Mouse (Mus musculus) adrenal gland, postnatal 0 days (tissue): ENCODE data around the gene Polr1e. TPM values are rescaled to one million over a fixed set of nuclear protein-coding genes. Genes with fewer than 3 reads are reported as not detected.

Source experiments
- polyA plus RNA-seq: library from polyadenylated mRNA; unstranded; fragments of >200 nt; fragmentation: Nextera tagmentation; extraction: Ambion mirVana; gene quantifications from 2 replicates; pipeline ENCODE4 v1.2.1, GENCODE M21; 2015

Gene Polr1e
- polyA plus RNA-seq: 19.3 and 21.7 TPM in 2 replicates

DNA sequence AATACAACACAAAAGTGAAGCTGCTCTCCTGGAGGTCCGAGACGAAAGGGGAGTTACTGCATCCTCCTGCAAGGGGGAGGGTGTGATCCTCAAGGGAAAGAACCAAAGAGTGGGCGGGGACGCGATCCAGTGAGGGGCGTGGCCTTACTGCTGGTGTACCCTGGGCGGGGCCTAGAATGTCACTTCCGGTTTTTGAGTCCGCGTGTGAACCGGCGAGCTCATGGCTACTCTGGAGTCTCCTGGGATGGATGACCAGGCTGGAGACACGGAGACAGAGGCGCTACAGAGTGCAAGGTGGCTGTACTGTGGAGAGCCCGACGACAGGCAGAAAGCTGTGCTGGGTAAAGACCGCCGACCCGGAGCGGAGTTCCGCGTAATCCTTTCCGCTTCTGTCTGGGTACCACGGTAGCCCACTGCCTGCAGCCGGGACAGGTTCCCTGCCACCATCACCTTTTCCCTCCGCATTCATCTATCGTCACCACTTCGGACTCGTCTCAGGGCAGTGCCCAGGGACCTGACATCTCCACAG is at the start of gene Polr1e:
Polr1e (plus strand) TSS at position 132 of the 529 bp plus-strand sequence.

DNA sequence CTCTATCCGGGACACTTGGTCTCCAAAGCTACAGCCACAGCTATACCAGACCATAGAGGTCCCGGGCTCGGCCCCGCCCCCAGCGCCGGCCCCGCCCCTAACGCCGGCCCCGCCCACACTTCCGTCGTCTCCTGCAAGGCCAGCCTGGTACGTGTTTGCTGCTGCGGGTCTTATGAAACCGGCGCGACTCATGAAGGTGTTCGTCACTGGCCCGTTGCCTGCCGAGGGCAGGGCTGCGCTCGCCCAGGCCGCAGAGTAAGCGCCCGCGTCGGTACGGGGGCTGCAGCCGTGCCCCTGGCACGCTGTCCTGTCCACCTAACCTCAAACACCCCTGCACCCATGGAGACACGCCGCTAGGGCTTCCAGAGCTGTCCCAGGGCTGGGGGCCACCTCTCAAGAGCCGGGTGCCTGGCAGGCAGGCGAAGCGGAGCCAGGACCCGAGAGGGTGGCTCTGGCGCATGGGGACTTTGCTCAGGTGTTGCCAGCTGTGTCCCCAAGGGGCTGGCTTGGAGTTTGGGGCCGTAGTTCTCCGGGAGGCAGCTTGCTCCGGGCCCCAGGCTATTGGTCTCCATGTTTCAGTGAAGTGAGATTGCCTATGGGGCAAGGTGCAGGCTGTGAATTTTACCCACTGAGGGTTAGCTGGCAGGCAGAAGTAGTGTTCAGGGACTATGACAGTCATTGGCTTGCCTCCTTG is 37.0 kb upstream of the Polr1e start, which contains the start of gene Grhpr:
Grhpr (plus strand) TSS at position 116 of the 694 bp plus-strand sequence.

DNA sequence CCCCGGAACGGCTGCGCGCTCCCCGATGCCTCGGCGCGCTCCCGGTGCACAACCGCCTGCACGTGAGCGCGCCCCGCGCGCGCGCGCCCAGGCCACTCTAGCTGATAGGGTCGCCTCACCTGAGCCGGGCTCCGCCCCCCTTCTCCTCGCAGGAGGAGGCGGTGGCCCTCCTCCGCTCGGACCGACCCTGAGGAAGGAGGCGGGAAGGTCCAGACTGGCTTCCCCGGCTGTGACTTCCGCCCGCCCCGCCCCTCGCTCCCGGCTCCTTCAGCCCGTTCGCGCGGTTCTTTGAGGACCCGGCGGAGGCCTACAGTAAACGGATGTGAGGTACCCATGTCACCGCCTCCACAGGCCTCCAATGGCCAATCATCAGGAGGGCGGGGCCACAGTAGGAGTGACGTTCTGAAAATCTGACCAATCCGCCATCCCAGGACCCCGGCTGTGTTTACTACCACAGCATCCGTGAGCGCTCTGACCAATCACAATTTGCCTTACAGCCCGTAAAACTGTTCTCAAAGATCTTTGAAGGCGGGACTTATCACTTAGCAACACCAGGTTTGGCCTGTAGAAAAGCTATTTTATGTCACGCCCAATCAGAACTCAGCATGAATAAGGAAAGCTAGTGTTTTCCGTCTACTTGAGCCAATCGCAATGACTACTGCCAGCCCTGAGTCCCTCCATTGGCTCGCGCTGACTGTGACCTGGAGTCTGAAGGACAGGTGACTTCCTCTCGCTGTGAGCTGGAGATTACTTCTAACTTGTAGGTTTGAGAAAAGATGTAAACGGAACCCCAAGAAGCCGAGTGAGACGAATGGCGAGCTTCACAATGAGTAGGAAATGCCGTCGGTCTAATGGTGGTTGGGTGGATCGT is 6.0 kb upstream of the Polr1e start, which contains the start of gene Zbtb5:
Zbtb5 (minus strand) TSS at position 308 of the 871 bp plus-strand sequence.

DNA sequence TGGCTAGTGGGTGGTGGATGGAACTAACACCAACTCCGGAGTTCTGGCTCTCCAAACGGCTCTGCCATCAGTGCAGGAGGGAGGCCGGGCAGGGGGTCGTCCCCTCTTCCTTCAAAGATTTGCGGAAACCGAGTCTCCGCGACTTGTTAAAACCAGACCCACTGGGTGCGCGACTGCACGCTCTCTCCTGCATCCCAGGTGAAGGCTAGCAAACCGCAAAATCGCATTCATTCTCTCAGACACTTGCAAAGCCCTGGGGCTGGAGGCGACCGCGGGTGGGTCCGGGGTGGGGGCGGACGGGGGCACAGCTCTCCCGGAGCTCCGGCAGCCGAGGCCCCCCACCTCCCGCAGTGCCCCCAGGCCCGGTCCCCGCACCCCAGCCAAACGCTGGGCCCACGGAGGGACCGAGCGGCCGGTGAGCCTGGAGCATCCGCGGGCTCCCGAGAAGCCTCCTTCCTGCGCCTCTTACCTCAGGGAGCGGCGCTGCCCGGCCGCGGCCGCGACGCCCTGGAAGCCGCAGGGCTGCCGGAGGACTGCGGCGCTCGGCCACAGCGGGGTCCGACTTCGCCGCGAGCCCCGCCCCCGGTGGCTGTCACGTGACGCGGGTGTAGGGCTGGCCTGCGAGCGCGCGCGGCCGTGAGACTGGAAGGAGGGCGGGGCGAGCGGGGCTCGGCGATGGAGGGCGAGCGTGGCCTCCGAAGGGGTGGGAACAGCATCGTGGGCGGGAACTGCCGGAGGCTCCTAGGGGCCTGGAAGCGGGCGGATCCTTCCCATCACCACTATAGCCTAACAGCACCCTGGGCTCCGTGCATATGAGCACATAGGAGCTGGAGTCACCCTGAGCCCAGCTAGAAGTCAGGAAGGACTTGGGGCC is 65.9 kb downstream of the Polr1e start, which contains the start of gene Fbxo10:
Fbxo10 (minus strand) TSS at position 584 of the 874 bp plus-strand sequence.

Other genes with a start within 250 kb of the Polr1e start
- gene Grhpr, start 37.2 kb upstream of the Polr1e start, polyA plus RNA-seq: 132 and 259 TPM in 2 replicates
- 11.3 and 11.8 TPM in 2 replicates for gene Zbtb5, start 6.2 kb upstream of the Polr1e start, polyA plus RNA-seq
- 9.4 and 9.9 TPM in 2 replicates for gene Fbxo10, start 66.0 kb downstream of the Polr1e start, polyA plus RNA-seq
- gene Tomm5, start 89.5 kb downstream of the Polr1e start, polyA plus RNA-seq: 310 and 567 TPM in 2 replicates
- gene Frmpd1, start 166.3 kb downstream of the Polr1e start, polyA plus RNA-seq: 3.8 and 3.9 TPM in 2 replicates